Mouse (Mus musculus): ENCODE measurements around the gene Stk39. TPM values are rescaled to one million over a fixed set of nuclear protein-coding genes. Genes with fewer than 3 reads are reported as not detected.

Gene Stk39
- polyA plus RNA-seq, 1 experiment from 2014 or later: 53.0 TPM

GRCm38 (mm10) chr2:68376660-68377059, 95.4 kb downstream of the Stk39 start:
- Histone ChIP-seq H3K36me3 (ENCODE audit: control insufficient read depth, insufficient read depth, low read length) (no peaks in the 10 kb centered on the region), H3K27me3 (ENCODE audit: control insufficient read depth, insufficient read depth, low read length) (no peaks in the 10 kb centered on the region), H3K4me1 (replicated peaks; ENCODE audit: control insufficient read depth, insufficient read depth, low read length) (peaks cover 6% of the 10 kb centered on the region; the same call in 1 of the 2 replicates), H3K4me2 (replicated peaks; ENCODE audit: low read depth, low read length) (no peak overlapping the region), H3K4me3 (ENCODE audit: low read depth, low read length) (no peak overlapping the region), H3K9me3 (ENCODE audit: control insufficient read depth, low read length) (no peaks in the 10 kb centered on the region), H3K27ac (ENCODE audit: low read depth, low read length) (no peak overlapping the region), H3K9ac (ENCODE audit: low read depth, low read length) (no peak overlapping the region)
- no peak for ATAC-seq (ENCODE audit: low FRiP score)
- 85% methylated on average over 12 of the region's 12 CpGs for WGBS
- DNase-seq (ENCODE audit: low spot score): no peak

- Histone ChIP-seq H3K4me2 (replicated peaks; ENCODE audit: low read depth, low read length) (no peak overlapping the region), H3K9ac (ENCODE audit: low read depth, low read length) (no peak overlapping the region), H3K4me1 (replicated peaks; ENCODE audit: control insufficient read depth, insufficient read depth, low read length) (0 out of 2 replicates have a peak, but pooled peaks cover 5% of the 10 kb centered on the region), H3K36me3 (ENCODE audit: control insufficient read depth, insufficient read depth, low read length) (no peaks in the 10 kb centered on the region), H3K9me3 (ENCODE audit: control insufficient read depth, low read length) (no peaks in the 10 kb centered on the region), H3K4me3 (ENCODE audit: low read depth, low read length) (no peak overlapping the region), H3K27ac (ENCODE audit: low read depth, low read length) (no peak overlapping the region), H3K27me3 (ENCODE audit: control insufficient read depth, insufficient read depth, low read length) (no peaks in the 10 kb centered on the region)
- no peak for ATAC-seq (ENCODE audit: low FRiP score)
- WGBS: 71% methylated on average over 7 of the region's 7 CpGs
- no peak for DNase-seq (ENCODE audit: low spot score)
These were observed 97.9 kb downstream of the Stk39 start for GRCm38 (mm10) chr2:68374202-68374601.

GRCm38 (mm10) chr2:68371912-68372311, 100.2 kb downstream of the Stk39 start:
- Histone ChIP-seq H3K4me2 (replicated peaks; ENCODE audit: low read depth, low read length) (no peak overlapping the region), H3K36me3 (ENCODE audit: control insufficient read depth, insufficient read depth, low read length) (no peaks in the 10 kb centered on the region), H3K9ac (ENCODE audit: low read depth, low read length) (no peak overlapping the region), H3K4me1 (replicated peaks; ENCODE audit: control insufficient read depth, insufficient read depth, low read length) (peaks cover 5% of the 10 kb centered on the region; the same call in 1 of the 2 replicates), H3K27ac (ENCODE audit: low read depth, low read length) (no peak overlapping the region), H3K9me3 (ENCODE audit: control insufficient read depth, low read length) (no peaks in the 10 kb centered on the region), H3K27me3 (ENCODE audit: control insufficient read depth, insufficient read depth, low read length) (no peaks in the 10 kb centered on the region), H3K4me3 (ENCODE audit: low read depth, low read length) (no peak overlapping the region)
- DNase-seq (ENCODE audit: low spot score): no peak
- no peak for ATAC-seq (ENCODE audit: low FRiP score)
- 83% methylated on average over 6 of the region's 6 CpGs for WGBS

GRCm38 (mm10) chr2:68370326-68370725, 101.7 kb downstream of the Stk39 start:
- no peak overlapping the region for H3K4me2 ChIP-seq (replicated peaks; ENCODE audit: low read depth, low read length)
- H3K9ac ChIP-seq (ENCODE audit: low read depth, low read length): no peak overlapping the region
- no peaks in the 10 kb centered on the region for H3K27me3 ChIP-seq (ENCODE audit: control insufficient read depth, insufficient read depth, low read length)
- peaks cover 5% of the 10 kb centered on the region; the same call in 1 of the 2 replicates for H3K4me1 ChIP-seq (replicated peaks; ENCODE audit: control insufficient read depth, insufficient read depth, low read length)
- no peaks in the 10 kb centered on the region for H3K9me3 ChIP-seq (ENCODE audit: control insufficient read depth, low read length)
- H3K36me3 ChIP-seq (ENCODE audit: control insufficient read depth, insufficient read depth, low read length): no peaks in the 10 kb centered on the region
- no peak for DNase-seq (ENCODE audit: low spot score)
- 77% methylated on average over 5 of the region's 5 CpGs for WGBS
- H3K4me3 ChIP-seq (ENCODE audit: low read depth, low read length): no peak overlapping the region
- no peak overlapping the region for H3K27ac ChIP-seq (ENCODE audit: low read depth, low read length)
- no peak for ATAC-seq (ENCODE audit: low FRiP score)

- Histone ChIP-seq H3K9ac (ENCODE audit: low read depth, low read length) (no peak overlapping the region), H3K4me2 (replicated peaks; ENCODE audit: low read depth, low read length) (no peak overlapping the region), H3K4me3 (ENCODE audit: low read depth, low read length) (no peak overlapping the region), H3K9me3 (ENCODE audit: control insufficient read depth, low read length) (no peaks in the 10 kb centered on the region), H3K27me3 (ENCODE audit: control insufficient read depth, insufficient read depth, low read length) (no peaks in the 10 kb centered on the region), H3K27ac (ENCODE audit: low read depth, low read length) (no peak overlapping the region), H3K36me3 (ENCODE audit: control insufficient read depth, insufficient read depth, low read length) (no peaks in the 10 kb centered on the region), H3K4me1 (replicated peaks; ENCODE audit: control insufficient read depth, insufficient read depth, low read length) (peaks cover 10% of the 10 kb centered on the region)
- 77% methylated on average over 6 of the region's 6 CpGs for WGBS
- DNase-seq (ENCODE audit: low spot score) (no peak), ATAC-seq (ENCODE audit: low FRiP score) (no peak)
These were observed 103.0 kb downstream of the Stk39 start for GRCm38 (mm10) chr2:68369080-68369479.

- H3K27me3 ChIP-seq (ENCODE audit: control insufficient read depth, insufficient read depth, low read length): no peaks in the 10 kb centered on the region
- H3K4me1 ChIP-seq (replicated peaks; ENCODE audit: control insufficient read depth, insufficient read depth, low read length): peaks cover 13% of the 10 kb centered on the region
- ATAC-seq (ENCODE audit: low FRiP score): no peak
- H3K9ac ChIP-seq (ENCODE audit: low read depth, low read length): no peak overlapping the region
- H3K4me3 ChIP-seq (ENCODE audit: low read depth, low read length): no peak overlapping the region
- peak overlapping the region; percentile 4; the same call in 1 of the 2 replicates for H3K27ac ChIP-seq (ENCODE audit: low read depth, low read length)
- H3K36me3 ChIP-seq (ENCODE audit: control insufficient read depth, insufficient read depth, low read length): no peaks in the 10 kb centered on the region
- DNase-seq (ENCODE audit: low spot score): no peak
- H3K9me3 ChIP-seq (ENCODE audit: control insufficient read depth, low read length): no peaks in the 10 kb centered on the region
- 45% methylated on average over 13 of the region's 13 CpGs for WGBS
- no peak overlapping the region for H3K4me2 ChIP-seq (replicated peaks; ENCODE audit: low read depth, low read length)
These were observed 104.1 kb downstream of the Stk39 start for GRCm38 (mm10) chr2:68367944-68368343.

GRCm38 (mm10) chr2:68366897-68367193, 105.2 kb downstream of the Stk39 start:
- H3K27ac ChIP-seq (ENCODE audit: low read depth, low read length): no peak overlapping the region
- ATAC-seq (ENCODE audit: low FRiP score): peak; percentile 82

GRCm38 (mm10) chr2:68366091-68366896, 105.8 kb downstream of the Stk39 start:
- WGBS: 6% methylated on average over 18 of the region's 18 CpGs
- Histone ChIP-seq H3K27me3 (ENCODE audit: control insufficient read depth, insufficient read depth, low read length) (no peaks in the 10 kb centered on the region), H3K9ac (ENCODE audit: low read depth, low read length) (peak overlapping the region; percentile 51), H3K36me3 (ENCODE audit: control insufficient read depth, insufficient read depth, low read length) (no peaks in the 10 kb centered on the region), H3K27ac (ENCODE audit: low read depth, low read length) (peak overlapping the region; percentile 83), H3K4me3 (ENCODE audit: low read depth, low read length) (peak overlapping the region; percentile 20; the same call in 1 of the 2 replicates), H3K9me3 (ENCODE audit: control insufficient read depth, low read length) (no peaks in the 10 kb centered on the region), H3K4me2 (replicated peaks; ENCODE audit: low read depth, low read length) (peak overlapping the region; percentile 40), H3K4me1 (replicated peaks; ENCODE audit: control insufficient read depth, insufficient read depth, low read length) (peaks cover 16% of the 10 kb centered on the region)
- ATAC-seq (ENCODE audit: low FRiP score): peak; percentile 75
- peak; percentile 60 for DNase-seq (ENCODE audit: low spot score)

More at GRCm38 (mm10) chr2:68366897-68367193, 105.2 kb downstream of the Stk39 start:
- WGBS: 8% methylated on average over 5 of the region's 5 CpGs
- peak; percentile 61 for DNase-seq (ENCODE audit: low spot score)
- Histone ChIP-seq H3K9ac (ENCODE audit: low read depth, low read length) (no peak overlapping the region), H3K36me3 (ENCODE audit: control insufficient read depth, insufficient read depth, low read length) (no peaks in the 10 kb centered on the region), H3K4me2 (replicated peaks; ENCODE audit: low read depth, low read length) (no peak overlapping the region), H3K4me1 (replicated peaks; ENCODE audit: control insufficient read depth, insufficient read depth, low read length) (peaks cover 13% of the 10 kb centered on the region), H3K4me3 (ENCODE audit: low read depth, low read length) (no peak overlapping the region), H3K9me3 (ENCODE audit: control insufficient read depth, low read length) (no peaks in the 10 kb centered on the region), H3K27me3 (ENCODE audit: control insufficient read depth, insufficient read depth, low read length) (no peaks in the 10 kb centered on the region)

- Histone ChIP-seq H3K27me3 (ENCODE audit: control insufficient read depth, insufficient read depth, low read length) (no peaks in the 10 kb centered on the region), H3K4me1 (replicated peaks; ENCODE audit: control insufficient read depth, insufficient read depth, low read length) (peaks cover 16% of the 10 kb centered on the region), H3K9ac (ENCODE audit: low read depth, low read length) (no peak overlapping the region; the same call in 1 of the 2 replicates), H3K36me3 (ENCODE audit: control insufficient read depth, insufficient read depth, low read length) (no peaks in the 10 kb centered on the region), H3K9me3 (ENCODE audit: control insufficient read depth, low read length) (no peaks in the 10 kb centered on the region), H3K4me2 (replicated peaks; ENCODE audit: low read depth, low read length) (peak overlapping the region; percentile 40), H3K4me3 (ENCODE audit: low read depth, low read length) (peak overlapping the region; percentile 20; the same call in 1 of the 2 replicates), H3K27ac (ENCODE audit: low read depth, low read length) (peak overlapping the region; percentile 83)
- peak; percentile 4; the same call in 1 of the 2 replicates for ATAC-seq (ENCODE audit: low FRiP score)
- DNase-seq (ENCODE audit: low spot score): peak; percentile 41
- WGBS: 22% methylated on average over 7 of the region's 7 CpGs
These were observed 106.6 kb downstream of the Stk39 start for GRCm38 (mm10) chr2:68365504-68365903.
